Mouse (Mus musculus) CD4-positive naive resting alpha-beta T cell, adult 76 days (primary cell): Measurements from ENCODE around the gene Zfp61. TPM values are rescaled to one million over a fixed set of nuclear protein-coding genes. Genes with fewer than 3 reads are reported as not detected.

Experiments
- total RNA-seq: library from RNA; stranded (reverse); gene quantifications from one replicate; pipeline ENCODE4 v1.2.4, GENCODE M21; 2023

Gene Zfp61
- total RNA-seq = 7.8 TPM

DNA sequence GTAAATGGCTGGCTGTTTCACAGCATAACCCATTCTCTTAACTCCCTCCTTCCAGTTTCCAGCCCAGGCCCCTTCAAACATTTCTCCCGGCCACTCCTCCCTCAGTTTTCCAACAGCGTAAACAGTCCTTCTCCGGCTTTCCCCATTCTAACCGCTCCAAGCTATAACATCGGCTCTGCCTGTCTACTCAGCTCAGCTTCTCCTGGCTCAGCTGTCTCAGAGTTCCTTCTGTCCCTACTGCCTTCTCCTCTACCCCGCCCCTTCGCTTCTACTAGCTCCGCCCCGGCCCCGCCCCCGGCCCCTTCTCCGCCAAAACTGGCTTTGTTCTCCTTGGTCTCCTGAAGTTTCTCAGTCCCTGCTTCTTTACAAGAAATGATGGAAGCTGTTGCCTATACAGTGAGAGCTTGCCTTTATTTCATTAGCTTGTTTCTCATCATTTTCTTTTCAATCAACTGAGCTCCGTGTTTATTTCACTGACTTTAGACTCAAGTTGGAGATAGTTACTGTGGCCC is at the start of gene Zfp61:
Gene Zfp61, minus strand, starts transcription at position 462 of the 512 bp plus-strand sequence.

GRCm38 (mm10) chr7:24348896-24349295 is 47.9 kb upstream of the Zfp61 start, which contains the start of gene Lypd5:
Gene Lypd5, plus strand, starts transcription at chr7:24349196.

DNA sequence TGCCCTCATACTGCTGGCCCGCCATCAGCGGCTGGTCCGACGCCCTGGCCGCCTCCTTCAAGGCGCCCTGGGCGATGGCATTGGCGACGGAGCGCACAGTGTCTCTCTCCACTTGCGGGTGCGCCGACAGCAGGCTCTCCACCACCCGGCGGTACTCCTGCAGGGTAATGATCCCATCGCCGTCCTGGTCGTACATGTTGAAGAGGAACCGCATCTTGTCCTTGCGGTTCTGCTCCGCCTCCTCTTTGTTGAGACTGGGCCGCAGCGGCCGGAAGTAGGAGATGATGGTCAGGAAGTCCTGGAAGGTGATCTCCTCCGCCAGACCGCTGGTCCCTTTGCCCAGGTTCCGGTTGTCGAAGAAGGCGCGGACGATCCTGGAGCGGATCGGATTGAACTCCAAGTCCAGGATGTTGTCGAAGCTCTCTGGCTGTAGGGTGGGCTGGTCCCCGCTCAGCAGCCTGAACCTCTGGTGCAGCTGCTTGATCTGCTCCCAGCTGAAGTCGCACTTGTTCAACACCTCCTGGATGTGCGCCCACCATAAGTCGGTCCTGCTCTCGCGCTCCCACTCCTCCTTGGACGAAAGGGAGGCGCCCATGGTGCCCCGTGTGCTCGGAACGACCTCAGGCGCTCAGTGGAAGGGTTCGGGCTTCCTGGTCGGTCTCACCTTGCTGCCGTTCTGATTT is 32.4 kb upstream of the Zfp61 start, which contains the start of gene Tescl:
Gene Tescl, minus strand, starts transcription at position 633 of the 683 bp plus-strand sequence.

GRCm38 (mm10) chr7:24316567-24317092 is 15.6 kb upstream of the Zfp61 start, which contains the start of gene Zfp94:
Gene Zfp94, minus strand, starts transcription at chr7:24316666.

GRCm38 (mm10) chr7:24270288-24270672 is 30.8 kb downstream of the Zfp61 start, which contains the start of gene Zfp93:
Gene Zfp93, plus strand, starts transcription at chr7:24270420.

GRCm38 (mm10) chr7:24254633-24255474 is 46.2 kb downstream of the Zfp61 start, which contains the start of gene Zfp108:
Gene Zfp108, plus strand, starts transcription at chr7:24254794.

Other genes starting within 250 kb of the Zfp61 start
- gene Vmn1r183, start 248.0 kb downstream of the Zfp61 start, total RNA-seq = not detected
- 36.7 TPM for gene Zfp180, start 219.3 kb downstream of the Zfp61 start, total RNA-seq
- gene Zfp112, start 188.9 kb downstream of the Zfp61 start, total RNA-seq = 5.8 TPM
- 6.2 TPM for gene Zfp235, start 167.1 kb downstream of the Zfp61 start, total RNA-seq
- gene Zfp114, start 126.2 kb downstream of the Zfp61 start, total RNA-seq = not detected
- gene Zfp111, start 89.8 kb downstream of the Zfp61 start, total RNA-seq = 0.12 TPM
- gene Zfp109, start 63.7 kb downstream of the Zfp61 start, total RNA-seq = 2.1 TPM
- not detected for gene Zfp108, start 46.4 kb downstream of the Zfp61 start, total RNA-seq
- 2.5 TPM for gene Zfp93, start 30.8 kb downstream of the Zfp61 start, total RNA-seq
- gene Zfp94, start 15.4 kb upstream of the Zfp61 start, total RNA-seq = 2.6 TPM
- gene Tescl, start 32.7 kb upstream of the Zfp61 start, total RNA-seq = not detected
- not detected for gene Lypd5, start 48.0 kb upstream of the Zfp61 start, total RNA-seq
- 175 TPM for gene Kcnn4, start 69.0 kb upstream of the Zfp61 start, total RNA-seq
- 142 TPM for gene Smg9, start 98.4 kb upstream of the Zfp61 start, total RNA-seq
- 3.0 TPM for gene Irgc1, start 151.1 kb upstream of the Zfp61 start, total RNA-seq
- gene Plaur, start 161.3 kb upstream of the Zfp61 start, total RNA-seq = 214 TPM
- gene Cadm4, start 180.8 kb upstream of the Zfp61 start, total RNA-seq = 0.76 TPM
- 1.7 TPM for gene Zfp428, start 205.8 kb upstream of the Zfp61 start, total RNA-seq
- gene AC161166.1, start 211.2 kb upstream of the Zfp61 start, total RNA-seq = not detected
- 12.6 TPM for gene Irgq, start 229.5 kb upstream of the Zfp61 start, total RNA-seq
- not detected for gene Pinlyp, start 244.9 kb upstream of the Zfp61 start, total RNA-seq
- 45.6 TPM for gene Xrcc1, start 245.1 kb upstream of the Zfp61 start, total RNA-seq